Mouse (Mus musculus) lung, postnatal 0 days (tissue): Measurements from ENCODE around the gene Phactr1. TPM values are rescaled to one million over a fixed set of nuclear protein-coding genes. Genes with fewer than 3 reads are reported as not detected.

ENCODE experiments used
- ATAC-seq: fragments of 200-750 bp; cut with Nextera tagmentation; 2 replicates; pipeline ENCODE4 v1.8.0; 2017; ENCODE audit warnings: moderate library complexity
- DNase-seq: peaks from one replicate; pipeline ENCODE4 v3.0.0-alpha.2; 2016; ENCODE audit warnings: low spot score
- H3K27ac ChIP-seq: fragments of 300-500 bp; sonication (generic); 2 replicates; pipeline ENCODE4 v1.5.1; 2014; ENCODE audit warnings: antibody characterized with exemption, mild to moderate bottlenecking, low read length, mixed read lengths
- H3K27me3 ChIP-seq: fragments of 300-500 bp; sonication (generic); replicated peaks from 2 replicates; pipeline ENCODE4 v1.6.1; 2014; ENCODE audit warnings: low read length, mixed read lengths; ENCODE audit not compliant: insufficient read depth
- H3K36me3 ChIP-seq: fragments of 300-500 bp; sonication (generic); 2 replicates; pipeline ENCODE4 v1.6.1; 2014; ENCODE audit warnings: low read length, mixed read lengths; ENCODE audit not compliant: insufficient read depth
- H3K4me1 ChIP-seq: fragments of 300-500 bp; sonication (generic); 2 replicates; pipeline ENCODE4 v1.6.1; 2014; ENCODE audit warnings: antibody characterized with exemption, low read depth, low read length, mixed read lengths; ENCODE audit not compliant: insufficient read depth
- H3K4me2 ChIP-seq: fragments of 300-500 bp; sonication (generic); replicated peaks from 2 replicates; pipeline ENCODE4 v1.6.1; 2014; ENCODE audit warnings: low read depth, mild to moderate bottlenecking, low read length, moderate library complexity, mixed read lengths
- H3K4me3 ChIP-seq: fragments of 300-500 bp; sonication (generic); 2 replicates; pipeline ENCODE4 v1.5.1; 2014; ENCODE audit warnings: low read depth, low read length
- H3K9ac ChIP-seq: fragments of 300-500 bp; sonication (generic); replicated peaks from 2 replicates; pipeline ENCODE4 v1.6.1; 2014; ENCODE audit warnings: low read depth, mild to moderate bottlenecking
- H3K9me3 ChIP-seq: fragments of 300-500 bp; sonication (generic); 2 replicates; pipeline ENCODE4 v1.6.1; 2016; ENCODE audit warnings: low read length, mixed read lengths
- CTCF ChIP-seq: IDR thresholded peaks from 2 replicates; pipeline ENCODE4 v1.5.1; 2016; ENCODE audit warnings: antibody characterized with exemption, mild to moderate bottlenecking
- EP300 ChIP-seq: IDR thresholded peaks from 2 replicates; pipeline ENCODE4 v1.6.1; 2016; ENCODE audit warnings: antibody characterized with exemption, mild to moderate bottlenecking, control low read depth
- WGBS: fragments of 180-500 bp; shearing (Covaris S2); extraction: QIAGEN DNeasy Blood & Tissue Kit; methylation state at CpG from one replicate; pipeline ENCODE4 v1.1.7; 2014; 5-methylcytosine and 5-hydroxymethylcytosine counted together
- polyA plus RNA-seq: library from polyadenylated mRNA; unstranded; fragments of >200 nt; fragmentation: Nextera tagmentation; extraction: Ambion mirVana; gene quantifications from 2 replicates; pipeline ENCODE4 v1.2.1, GENCODE M21; 2015

The Phactr1 gene
- polyA plus RNA-seq, 1 experiment from 2014 or later, result 31.4 TPM

DNA sequence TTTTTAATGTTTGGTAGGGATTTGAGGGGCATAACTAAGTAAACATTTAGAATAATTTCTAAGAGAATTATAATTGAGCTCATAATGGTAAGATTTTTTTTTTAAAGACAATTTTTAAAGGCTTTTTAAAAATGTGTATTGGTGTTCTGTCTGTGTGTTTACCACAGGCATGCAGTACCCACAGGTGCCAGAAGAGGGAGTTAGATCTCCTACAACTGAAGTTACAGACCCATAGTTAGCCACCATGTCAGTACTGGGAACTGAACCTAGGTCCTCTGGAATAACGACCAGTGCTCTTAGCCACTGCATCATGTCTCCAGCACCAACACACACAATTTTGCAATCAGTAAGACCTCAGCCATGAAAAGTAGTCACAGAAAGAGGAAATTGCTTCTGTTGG lies 372.8 kb downstream of the Phactr1 start:
- DNase-seq (no peak), ATAC-seq (no peak)
- 85% methylated on average over 1 of the region's 1 CpGs for WGBS
- H3K9ac ChIP-seq, result no peak overlapping the region
- no peaks in the 10 kb centered on the region for H3K36me3 ChIP-seq
- no peaks in the 10 kb centered on the region for H3K4me1 ChIP-seq
- TF ChIP-seq CTCF (peak; percentile 37), EP300 (no peak)
- H3K4me3 ChIP-seq, result no peak overlapping the region
- H3K9me3 ChIP-seq, result no peaks in the 10 kb centered on the region
- H3K27me3 ChIP-seq, result no peaks in the 10 kb centered on the region
- no peak overlapping the region for H3K27ac ChIP-seq
- no peak overlapping the region for H3K4me2 ChIP-seq

DNA sequence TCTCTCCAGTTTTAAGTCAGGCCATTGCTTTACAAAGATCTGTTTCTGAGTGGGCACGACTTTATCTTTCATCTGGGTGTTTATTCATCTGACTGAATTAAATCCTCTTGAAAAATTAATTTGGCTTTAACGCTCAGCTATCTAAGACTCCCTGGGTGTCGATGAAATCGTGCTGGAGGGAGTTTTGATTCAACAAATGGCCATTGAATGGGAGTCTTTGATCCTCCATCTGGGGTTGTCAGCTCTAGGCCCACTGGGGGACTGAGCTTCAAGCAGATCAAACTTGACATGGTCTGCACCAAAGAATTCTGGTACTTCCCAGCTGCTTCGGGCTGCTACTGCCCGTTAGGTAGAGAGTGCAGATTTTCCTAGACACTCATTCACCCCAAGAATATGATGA lies 374.7 kb downstream of the Phactr1 start:
- H3K9ac ChIP-seq, result no peak overlapping the region
- TF ChIP-seq EP300 (no peak), CTCF (no peak)
- H3K9me3 ChIP-seq, result no peaks in the 10 kb centered on the region
- no peak overlapping the region for H3K27ac ChIP-seq
- no peak for DNase-seq
- H3K36me3 ChIP-seq, result no peaks in the 10 kb centered on the region
- H3K4me1 ChIP-seq, result no peaks in the 10 kb centered on the region
- no peaks in the 10 kb centered on the region for H3K27me3 ChIP-seq
- H3K4me2 ChIP-seq, result no peak overlapping the region
- no peak for ATAC-seq
- WGBS, result 57% methylated on average over 6 of the region's 6 CpGs
- H3K4me3 ChIP-seq, result no peak overlapping the region

DNA sequence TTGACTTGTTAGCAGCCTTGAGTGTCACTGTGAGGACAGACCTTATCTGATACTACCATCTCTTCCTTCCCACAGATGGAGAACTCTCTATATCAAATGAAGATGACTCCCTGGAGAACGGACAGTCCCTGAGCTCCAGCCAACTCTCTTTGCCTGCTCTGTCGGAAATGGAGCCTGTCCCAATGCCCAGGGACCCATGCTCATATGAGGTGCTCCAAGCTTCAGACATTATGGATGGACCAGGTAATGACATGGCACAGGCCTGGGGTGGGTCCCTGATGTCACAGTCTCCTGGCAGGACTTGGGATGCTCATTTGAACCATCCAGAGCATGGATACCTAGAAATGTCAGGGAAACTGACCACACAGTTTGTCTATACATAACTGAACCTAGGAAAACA lies 376.7 kb downstream of the Phactr1 start:
- no peak overlapping the region for H3K4me2 ChIP-seq
- no peak for TF ChIP-seq CTCF
- no peak for TF ChIP-seq EP300
- H3K9ac ChIP-seq, result no peak overlapping the region
- H3K9me3 ChIP-seq, result no peaks in the 10 kb centered on the region
- no peaks in the 10 kb centered on the region for H3K4me1 ChIP-seq
- H3K27me3 ChIP-seq, result no peaks in the 10 kb centered on the region
- H3K27ac ChIP-seq, result no peak overlapping the region
- ATAC-seq (no peak), DNase-seq (no peak)
- no peaks in the 10 kb centered on the region for H3K36me3 ChIP-seq
- 89% methylated on average over 2 of the region's 2 CpGs for WGBS
- no peak overlapping the region for H3K4me3 ChIP-seq

DNA sequence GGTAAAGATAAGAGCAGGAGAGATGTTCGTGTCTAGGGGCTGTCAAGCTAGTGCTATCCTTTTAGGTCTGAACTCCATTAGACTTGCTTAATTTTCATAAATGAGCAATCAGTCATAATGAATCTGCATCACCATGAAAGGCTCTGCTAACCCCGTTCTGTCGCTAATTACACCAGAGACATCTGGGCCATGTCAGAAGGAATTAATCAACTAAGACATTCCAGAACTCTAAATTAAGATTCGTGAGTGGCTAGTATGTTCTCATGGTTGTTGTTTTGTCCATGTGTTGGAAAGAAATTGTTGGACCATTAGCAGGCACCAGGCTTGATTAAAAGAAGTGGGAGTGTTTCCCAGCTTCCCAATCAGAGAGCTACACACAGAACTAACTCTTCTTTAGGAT lies 382.9 kb downstream of the Phactr1 start:
- peak; percentile 34 for DNase-seq
- 65% methylated on average over 4 of the region's 4 CpGs for WGBS
- Histone ChIP-seq H3K27me3 (no peaks in the 10 kb centered on the region), H3K9me3 (no peaks in the 10 kb centered on the region), H3K36me3 (no peaks in the 10 kb centered on the region), H3K4me2 (no peak overlapping the region), H3K4me3 (no peak overlapping the region), H3K27ac (no peak overlapping the region), H3K4me1 (no peaks in the 10 kb centered on the region), H3K9ac (no peak overlapping the region)
- TF ChIP-seq CTCF (no peak), EP300 (0 out of 2 replicates have a peak, but pooled peaks have one; percentile 10)
- peak; percentile 37 for ATAC-seq

DNA sequence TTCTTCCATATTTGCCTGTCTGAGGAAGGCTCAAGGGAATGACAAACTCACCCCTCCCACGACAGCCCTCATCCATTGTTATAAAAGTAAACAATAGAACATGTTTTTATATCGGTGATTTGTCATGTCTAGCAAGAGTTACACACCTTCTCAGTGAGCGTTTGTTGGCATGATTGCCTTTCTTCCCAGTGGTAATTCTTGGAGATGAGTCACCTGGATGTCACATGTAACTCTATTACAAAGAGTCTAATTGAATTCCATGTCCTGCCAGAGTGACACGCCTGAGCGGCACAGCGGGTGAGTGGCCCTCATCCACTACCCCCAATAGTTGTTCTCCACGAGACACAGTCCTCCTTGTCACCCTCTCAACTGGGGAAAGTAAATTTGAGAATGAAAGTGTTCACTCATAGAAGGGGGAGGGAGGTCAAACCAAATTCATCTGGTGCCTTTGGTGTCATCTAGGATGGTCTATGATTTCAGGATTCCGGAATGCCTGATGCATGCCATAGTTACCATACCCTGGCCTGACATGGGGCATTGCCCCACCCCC lies 388.4 kb downstream of the Phactr1 start:
- no peak for DNase-seq
- Histone ChIP-seq H3K4me3 (no peak overlapping the region), H3K4me1 (no peaks in the 10 kb centered on the region), H3K9ac (no peak overlapping the region), H3K36me3 (no peaks in the 10 kb centered on the region), H3K27me3 (no peaks in the 10 kb centered on the region), H3K27ac (no peak overlapping the region), H3K4me2 (no peak overlapping the region), H3K9me3 (no peaks in the 10 kb centered on the region)
- no peak for ATAC-seq
- 56% methylated on average over 8 of the region's 8 CpGs for WGBS
- no peak for TF ChIP-seq CTCF
- no peak for TF ChIP-seq EP300

DNA sequence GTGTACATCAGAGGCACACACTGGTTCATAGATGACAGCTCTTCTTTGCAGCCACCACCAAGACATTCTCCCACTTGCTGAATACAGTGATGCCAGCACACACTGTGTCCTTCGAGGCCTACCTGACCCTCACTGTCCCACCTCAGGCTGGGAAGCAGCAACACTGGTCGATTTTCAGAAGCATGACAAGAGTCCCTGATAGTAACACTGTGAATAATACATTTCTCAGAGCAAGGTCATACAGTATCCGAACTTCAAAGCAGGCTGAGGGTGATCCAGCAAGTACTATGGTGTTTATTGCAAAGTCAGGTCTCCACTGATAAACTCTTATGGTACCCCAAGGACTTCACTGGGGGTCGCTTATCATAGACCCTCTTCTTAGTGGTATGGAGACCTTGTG lies 390.1 kb downstream of the Phactr1 start:
- ATAC-seq, result no peak
- H3K4me2 ChIP-seq, result no peak overlapping the region
- no peaks in the 10 kb centered on the region for H3K27me3 ChIP-seq
- WGBS, result 79% methylated on average over 4 of the region's 4 CpGs
- H3K27ac ChIP-seq, result no peak overlapping the region
- H3K36me3 ChIP-seq, result no peaks in the 10 kb centered on the region
- no peak for DNase-seq
- no peaks in the 10 kb centered on the region for H3K9me3 ChIP-seq
- no peak overlapping the region for H3K4me3 ChIP-seq
- H3K9ac ChIP-seq, result no peak overlapping the region
- TF ChIP-seq CTCF (no peak), EP300 (no peak)
- no peaks in the 10 kb centered on the region for H3K4me1 ChIP-seq

DNA sequence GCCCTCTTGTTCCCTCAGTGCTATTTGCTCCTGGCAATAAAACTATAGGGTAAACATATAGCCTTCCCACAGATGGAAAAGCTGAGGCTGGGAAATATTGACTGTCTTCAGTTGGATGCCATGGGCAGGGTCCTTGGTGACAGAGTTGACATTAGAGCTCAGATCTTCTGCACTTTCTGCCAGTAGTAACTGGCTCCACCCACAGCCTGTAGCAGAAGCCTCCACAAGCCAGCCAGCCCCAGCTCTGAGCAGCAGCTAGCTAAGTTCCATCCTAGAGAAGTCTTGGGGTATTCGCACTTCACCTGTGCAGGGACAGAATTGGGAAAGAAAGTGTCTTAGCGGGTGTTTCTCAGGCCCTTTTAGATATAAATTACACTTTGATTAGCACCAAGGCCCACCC lies 390.5 kb downstream of the Phactr1 start:
- Histone ChIP-seq H3K36me3 (no peaks in the 10 kb centered on the region), H3K9ac (no peak overlapping the region), H3K4me3 (no peak overlapping the region), H3K27me3 (no peaks in the 10 kb centered on the region), H3K4me1 (no peaks in the 10 kb centered on the region), H3K9me3 (no peaks in the 10 kb centered on the region), H3K4me2 (no peak overlapping the region), H3K27ac (no peak overlapping the region)
- 78% methylated on average over 2 of the region's 2 CpGs for WGBS
- DNase-seq (no peak), ATAC-seq (no peak)
- TF ChIP-seq CTCF, result no peak
- TF ChIP-seq EP300, result no peak
